Mouse (Mus musculus) forebrain, embryonic 12.5 days (tissue): ENCODE measurements around the gene Gm13697. TPM values are rescaled to one million over a fixed set of nuclear protein-coding genes. Genes with fewer than 3 reads are reported as not detected.

Experiments
- polyA plus RNA-seq: library from polyadenylated mRNA; unstranded; fragments of >200 nt; fragmentation: Nextera tagmentation; extraction: Ambion mirVana; gene quantifications from 2 replicates; pipeline ENCODE4 v1.2.1, GENCODE M21; 2016

Gene Gm13697
- polyA plus RNA-seq, 1 experiment from 2014 or later: not detected

Other genes starting within 250 kb of the Gm13697 start
- gene Fam171b, start 172.1 kb upstream of the Gm13697 start, polyA plus RNA-seq: 57.9 and 68.7 TPM in 2 replicates
- not detected in 2 replicates for gene Zswim2, start 43.5 kb upstream of the Gm13697 start, polyA plus RNA-seq
- gene Gm13698, start 29.1 kb upstream of the Gm13697 start, polyA plus RNA-seq: not detected in 2 replicates
- gene Gm13693, start 23.2 kb upstream of the Gm13697 start, polyA plus RNA-seq: not detected in 2 replicates
- gene Gm13695, start 17.4 kb upstream of the Gm13697 start, polyA plus RNA-seq: not detected in 2 replicates
- not detected in 2 replicates for gene Gm13696, start 11.6 kb upstream of the Gm13697 start, polyA plus RNA-seq
- gene Gm13694, start 5.8 kb upstream of the Gm13697 start, polyA plus RNA-seq: not detected in 2 replicates
- gene Gm13691, start 5.8 kb downstream of the Gm13697 start, polyA plus RNA-seq: not detected in 2 replicates